Mouse (Mus musculus) CD4-positive, CD25-positive, alpha-beta regulatory T cell, adult 4 months (primary cell): ENCODE results near the gene Lrrc26. TPM values are rescaled to one million over a fixed set of nuclear protein-coding genes. Genes with fewer than 3 reads are reported as not detected.
A peak's percentile ranks its signal among the peaks of the same experiment; 100 is the strongest.

Experiments used
- ATAC-seq: one replicate; pipeline ENCODE4 v1.8.0; 2017
- polyA plus RNA-seq, 2 experiments: library from polyadenylated mRNA; unstranded; fragments of 100-300 nt; shearing (Covaris generic); gene quantifications; one replicate each; pipeline ENCODE4 v1.2.1; 2017

Gene Lrrc26
- polyA plus RNA-seq, 2 experiments from 2014 or later: not detected

DNA sequence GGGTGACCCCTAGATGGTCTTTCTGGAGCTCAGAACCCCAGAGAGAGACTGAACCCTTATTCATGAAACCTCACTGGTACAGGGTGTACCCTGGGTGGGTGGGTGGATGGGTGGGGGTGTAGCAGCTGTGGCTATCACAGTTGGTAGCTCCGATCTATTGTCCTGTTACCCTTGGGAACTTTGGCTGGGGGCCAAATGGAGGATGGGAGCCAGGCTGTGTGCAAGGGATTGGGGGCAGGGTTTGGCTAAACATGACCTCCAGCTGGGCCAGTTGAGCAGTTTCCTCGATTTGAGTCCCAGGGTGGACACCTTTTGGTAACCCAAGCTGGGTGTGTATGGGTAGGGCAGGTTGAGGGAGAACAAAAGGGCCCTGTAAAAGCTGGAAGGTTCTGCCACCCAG is 23.0 kb upstream of the Lrrc26 start:
- no peak for ATAC-seq

DNA sequence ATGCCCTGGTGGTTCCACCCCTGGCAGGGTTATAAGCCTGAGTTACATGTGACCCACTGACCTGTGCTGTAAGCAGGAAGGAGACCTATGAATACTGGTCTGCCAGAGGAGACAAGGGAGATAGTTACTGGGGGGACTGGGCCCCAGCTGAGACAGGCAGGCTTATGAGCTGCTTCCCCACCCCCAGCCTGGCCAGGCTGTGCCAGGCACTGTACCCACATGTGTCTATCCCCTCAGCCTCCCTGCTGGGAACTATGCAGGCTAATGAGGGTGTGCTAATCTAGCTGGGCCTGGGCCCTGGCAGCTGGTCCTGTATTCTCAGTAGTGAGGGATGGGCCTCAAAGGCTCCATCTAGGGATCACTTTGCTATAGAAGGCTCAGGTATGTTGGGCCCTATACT is 22.5 kb upstream of the Lrrc26 start:
- no peak for ATAC-seq

DNA sequence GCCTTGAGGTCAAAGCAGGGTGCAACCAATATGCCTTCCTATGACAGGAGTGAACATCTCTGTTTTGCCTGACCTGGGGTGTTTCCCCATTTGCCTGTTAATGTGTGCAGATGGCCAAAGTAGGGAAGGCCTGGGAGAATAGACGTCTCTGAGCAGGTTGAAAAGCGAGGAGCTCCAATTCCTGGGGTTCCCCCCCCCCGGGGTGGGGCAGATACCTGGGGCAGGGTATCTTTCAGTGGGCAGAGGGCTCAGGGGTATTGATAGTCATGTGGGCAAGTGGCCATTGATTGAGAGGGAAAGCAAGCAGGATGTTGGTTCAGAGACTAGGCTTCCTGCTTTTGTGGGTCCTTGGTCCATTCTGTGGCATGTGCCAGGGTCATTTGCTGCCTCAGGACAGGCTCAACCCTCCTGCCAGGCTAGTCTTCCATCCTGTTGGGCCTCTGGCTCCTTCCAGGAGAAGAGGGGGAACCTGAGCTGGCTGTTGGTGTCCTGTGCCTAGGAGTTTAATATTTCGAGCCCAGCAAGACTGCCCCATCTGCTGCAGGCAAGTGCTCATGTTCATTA is 21.9 kb upstream of the Lrrc26 start:
- ATAC-seq: no peak

DNA sequence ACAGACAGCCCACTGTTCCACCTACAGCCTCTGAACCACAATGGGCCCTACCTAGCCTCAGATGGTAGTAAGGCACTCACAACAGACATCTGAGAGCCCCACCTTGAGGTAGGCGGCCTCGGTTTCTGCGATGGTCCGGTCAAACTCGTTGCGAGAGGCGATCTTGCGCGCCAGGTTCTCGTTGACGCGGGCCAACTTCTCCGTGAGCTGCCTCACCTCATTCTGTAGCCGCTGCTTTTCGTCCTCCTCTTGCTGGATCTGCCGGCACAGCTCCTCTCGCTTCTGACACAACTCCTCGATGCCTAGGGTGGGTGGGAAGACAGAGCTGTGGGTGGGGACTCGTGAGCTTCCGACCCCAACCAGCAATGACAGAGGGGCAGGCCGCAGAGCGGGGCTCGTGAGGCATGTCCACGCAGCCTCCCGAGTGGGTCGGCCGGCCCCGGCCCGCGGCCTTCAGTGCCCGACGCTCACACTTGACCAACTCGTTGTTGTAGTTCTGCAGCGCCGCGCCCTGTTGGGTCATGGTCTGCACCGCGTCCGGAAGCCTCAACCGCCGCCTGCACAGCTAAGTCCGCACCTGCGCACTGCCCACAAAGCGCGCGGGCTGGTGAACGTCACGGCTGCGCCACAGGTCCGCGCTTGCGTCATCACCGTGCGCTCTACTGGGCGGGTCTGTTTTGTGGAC is 17.7 kb upstream of the Lrrc26 start, which contains the start of the genes Ssna1 and Anapc2:
Gene Ssna1, minus strand, starts transcription at position 612 of the 685 bp plus-strand sequence.
Gene Anapc2, plus strand, starts transcription at position 652 of the 685 bp plus-strand sequence.
- peak; percentile 91 for ATAC-seq

DNA sequence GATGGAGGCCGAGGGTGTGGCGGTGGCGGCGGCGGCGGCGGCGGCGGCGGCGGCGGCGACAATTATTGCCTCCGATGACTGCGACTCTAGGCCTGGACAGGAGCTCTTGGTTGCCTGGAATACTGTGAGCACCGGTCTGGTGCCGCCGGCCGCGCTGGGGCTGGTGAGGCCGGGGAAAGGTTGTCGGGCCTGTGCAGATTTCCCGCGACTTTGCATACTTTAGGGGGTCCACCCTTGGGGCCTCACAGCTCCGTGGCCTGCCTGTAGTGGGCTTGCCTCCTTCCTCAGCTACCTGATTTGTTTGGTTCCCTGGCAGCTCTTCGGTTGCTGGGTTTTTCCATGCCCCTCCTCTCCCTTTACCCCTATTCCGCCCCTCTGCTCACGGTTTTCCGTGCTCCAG is 17.2 kb upstream of the Lrrc26 start:
- peak; percentile 11 for ATAC-seq

DNA sequence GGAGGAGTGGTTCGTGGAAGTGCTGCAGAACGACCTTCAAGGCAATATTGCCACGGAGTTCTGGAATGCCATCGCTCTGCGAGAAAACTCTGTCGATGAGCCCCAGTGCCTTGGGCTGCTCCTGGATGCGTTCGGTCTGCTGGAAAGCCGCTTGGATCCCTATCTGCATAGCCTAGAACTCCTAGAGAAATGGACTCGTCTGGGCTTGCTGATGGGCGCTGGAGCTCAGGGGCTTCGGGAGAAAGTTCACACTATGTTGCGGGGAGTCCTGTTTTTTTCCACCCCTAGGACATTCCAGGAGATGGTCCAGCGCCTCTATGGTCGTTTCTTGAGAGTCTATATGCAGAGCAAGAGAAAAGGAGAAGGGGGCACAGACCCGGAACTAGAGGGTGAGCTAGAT is 16.7 kb upstream of the Lrrc26 start:
- ATAC-seq: no peak

DNA sequence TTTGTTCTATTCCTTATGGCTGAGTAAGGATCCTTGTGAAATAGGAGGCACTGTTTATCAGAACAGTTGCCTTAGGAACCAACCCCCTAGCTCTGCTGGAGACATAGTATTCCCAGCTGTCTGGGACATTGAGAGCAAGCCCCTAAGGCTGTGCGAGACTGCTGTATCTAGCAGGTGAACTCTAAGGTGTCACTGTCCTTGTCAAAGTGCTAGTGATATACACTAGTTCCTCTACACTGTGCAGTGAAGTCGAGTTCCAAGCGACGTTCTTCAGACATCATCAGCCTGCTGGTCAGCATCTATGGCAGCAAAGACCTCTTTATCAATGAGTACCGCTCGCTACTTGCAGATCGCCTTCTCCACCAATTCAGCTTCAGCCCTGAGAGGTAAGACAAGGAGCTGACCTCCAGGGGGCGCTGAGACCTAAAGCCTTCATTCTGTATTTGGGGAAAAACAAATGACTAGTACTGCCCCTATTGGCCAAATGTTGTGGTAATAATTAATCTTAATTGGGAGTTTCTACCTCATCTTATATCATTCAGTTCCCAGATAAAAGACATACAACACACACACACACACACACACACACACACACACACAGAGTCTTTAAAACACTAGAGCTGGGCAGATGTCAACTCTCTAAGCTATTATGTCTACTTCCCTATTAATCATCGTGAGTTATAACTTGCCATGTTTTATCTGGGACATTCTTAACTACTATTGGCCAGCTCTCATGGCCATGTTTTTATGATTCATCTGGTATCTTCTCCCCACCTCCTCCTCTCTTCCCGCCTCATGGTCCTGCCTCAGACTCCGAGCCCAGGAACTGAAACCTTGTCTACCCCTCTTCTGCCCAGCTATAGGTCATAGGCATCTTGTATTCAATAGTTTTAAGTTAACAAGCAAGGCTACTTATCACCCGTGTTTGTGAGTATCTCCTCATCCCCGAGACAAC is 10.5 kb upstream of the Lrrc26 start:
- peak; percentile 87 for ATAC-seq

DNA sequence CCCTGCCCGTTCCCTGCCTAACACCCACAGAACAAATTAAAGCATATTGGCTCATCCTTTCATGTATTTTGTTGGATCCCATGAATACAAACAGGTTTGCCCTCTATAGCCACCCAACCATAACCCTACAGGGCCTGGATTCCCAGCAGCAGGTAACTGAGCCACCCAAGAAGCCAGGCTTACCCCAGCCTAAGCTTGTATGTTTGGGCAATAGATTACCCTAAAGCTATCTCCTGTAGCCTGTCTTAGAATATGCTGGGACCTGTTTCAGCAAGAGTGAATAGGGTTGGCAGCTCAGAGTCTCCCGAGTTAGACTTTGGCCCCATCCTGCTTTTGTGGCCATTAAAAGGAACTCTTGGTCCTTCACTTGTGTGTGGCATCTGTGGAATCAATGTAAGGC is 4.2 kb upstream of the Lrrc26 start:
- ATAC-seq: no peak

DNA sequence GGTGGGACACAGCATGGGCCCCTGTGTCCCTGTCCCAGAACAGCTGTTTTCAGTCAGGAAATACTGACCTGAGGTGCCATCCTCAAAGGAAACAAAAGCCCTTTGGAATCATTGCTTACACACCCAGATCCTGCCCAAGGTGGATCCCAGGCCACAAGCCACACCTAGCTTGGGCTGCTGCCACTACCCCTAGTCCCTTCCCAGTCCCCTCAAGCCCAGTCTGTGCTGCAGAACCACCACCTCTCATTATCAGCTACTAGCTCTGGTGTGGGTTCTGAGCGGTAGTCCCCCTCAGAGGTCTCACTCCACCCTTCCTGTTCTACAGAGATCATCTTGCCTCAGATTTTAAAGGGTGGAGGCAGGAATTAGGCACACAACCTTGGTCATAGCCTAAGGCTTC is 3.4 kb upstream of the Lrrc26 start:
- ATAC-seq: no peak

DNA sequence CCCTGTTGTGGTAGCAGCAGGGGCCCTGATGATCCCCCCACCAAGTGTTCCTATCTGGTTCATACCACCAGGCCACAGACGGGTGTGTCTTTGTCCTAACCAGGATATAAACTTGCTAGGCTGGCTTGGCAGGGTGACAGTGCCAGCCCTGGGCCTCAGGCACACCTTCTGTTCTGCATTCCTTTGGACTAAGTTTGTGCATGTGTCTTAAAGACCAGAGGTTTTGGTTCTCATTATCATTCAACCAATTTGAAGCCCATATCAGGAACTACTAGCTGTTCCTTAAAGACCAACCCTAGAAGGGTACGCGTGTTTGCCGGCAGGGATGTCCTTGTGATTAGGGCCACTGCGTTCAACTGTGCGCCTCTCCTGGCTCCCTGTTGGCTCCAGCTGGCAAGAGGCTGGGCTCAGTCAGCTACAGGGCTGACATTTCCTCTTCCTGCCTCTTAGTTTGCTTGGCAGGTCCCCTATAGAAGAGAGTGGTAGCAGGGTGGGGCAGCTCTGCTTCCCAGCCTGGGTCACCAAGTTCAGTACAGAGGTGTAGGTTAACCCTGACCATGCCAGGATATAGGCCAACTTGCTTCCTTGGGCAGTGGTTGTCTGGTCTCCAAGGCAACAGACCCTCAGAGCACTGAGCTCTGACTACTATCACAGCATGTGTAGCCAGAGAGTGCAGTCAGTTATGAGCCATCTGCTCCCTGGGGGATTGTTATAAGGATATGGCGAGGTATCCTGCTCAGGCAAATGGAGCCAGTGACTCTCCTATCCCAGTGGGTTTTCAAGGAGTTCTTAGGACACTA is 2.7 kb upstream of the Lrrc26 start:
- ATAC-seq: no peak

DNA sequence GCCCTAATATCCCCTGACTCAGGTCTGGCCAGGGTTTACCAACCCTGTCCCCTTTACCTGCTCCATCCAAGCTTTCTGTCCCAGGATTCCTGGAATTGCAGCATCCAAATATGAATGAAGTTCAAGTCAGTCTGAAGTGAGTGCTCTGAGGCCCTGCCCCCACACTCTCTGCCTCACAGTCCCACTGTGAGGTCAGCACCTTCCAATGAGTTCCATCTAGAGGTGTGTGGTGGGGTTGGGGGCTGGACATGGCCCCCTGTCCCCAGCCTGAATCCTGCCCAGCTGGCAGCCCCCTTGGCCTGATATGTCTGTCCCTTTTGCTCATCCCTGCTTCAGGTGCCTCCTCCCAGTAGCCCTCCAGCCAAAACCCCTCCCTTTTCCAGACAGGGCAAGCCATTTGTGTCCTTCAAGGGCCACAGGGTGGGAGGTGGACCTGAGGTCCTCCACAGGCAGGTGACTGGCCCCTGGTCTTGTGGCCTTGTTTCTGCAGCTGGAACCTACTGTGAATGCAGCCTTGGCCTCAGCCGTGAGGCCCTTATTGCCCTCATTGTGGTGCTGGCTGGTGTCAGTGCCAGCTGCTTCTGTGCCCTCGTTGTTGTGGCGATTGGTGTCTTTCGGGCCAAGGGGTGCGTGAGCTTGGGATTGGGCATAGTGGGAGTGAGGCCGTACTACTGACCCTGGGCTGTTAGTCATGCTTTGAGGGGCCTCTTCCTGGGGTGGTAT is 1.6 kb upstream of the Lrrc26 start, which contains the start of gene Tmem210:
Gene Tmem210, plus strand, starts transcription at position 219 of the 723 bp plus-strand sequence.
- ATAC-seq: no peak

DNA sequence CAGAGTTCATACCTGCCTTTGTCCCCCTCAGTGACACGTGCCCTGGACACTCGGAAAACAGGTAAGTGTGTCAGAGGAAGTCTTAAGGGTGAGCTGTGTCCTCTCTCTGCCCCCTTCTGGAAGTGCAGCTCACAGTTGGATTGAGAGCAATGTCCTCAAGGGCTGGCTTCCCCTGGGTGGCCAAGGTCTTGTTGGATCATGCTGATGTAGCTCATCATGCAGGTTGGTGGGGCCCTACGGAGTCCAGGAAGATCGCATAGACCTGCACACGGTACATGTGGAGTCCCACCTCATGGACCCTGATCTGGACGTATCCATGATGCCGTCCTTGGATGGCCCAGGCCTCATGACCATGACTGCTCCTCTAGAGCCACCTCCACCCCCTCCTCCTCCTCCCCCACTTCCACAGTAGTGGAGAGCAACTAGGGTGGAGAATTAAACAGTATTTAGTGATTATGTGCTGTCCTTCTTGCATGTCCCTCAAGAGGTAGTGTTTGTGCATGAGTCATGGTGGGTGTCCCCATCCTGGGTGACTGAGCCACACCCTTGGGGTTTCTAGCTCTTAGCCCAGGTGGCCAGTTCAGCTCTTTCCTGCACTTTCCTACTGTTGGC is 875 bp upstream of the Lrrc26 start:
- ATAC-seq: no peak

DNA sequence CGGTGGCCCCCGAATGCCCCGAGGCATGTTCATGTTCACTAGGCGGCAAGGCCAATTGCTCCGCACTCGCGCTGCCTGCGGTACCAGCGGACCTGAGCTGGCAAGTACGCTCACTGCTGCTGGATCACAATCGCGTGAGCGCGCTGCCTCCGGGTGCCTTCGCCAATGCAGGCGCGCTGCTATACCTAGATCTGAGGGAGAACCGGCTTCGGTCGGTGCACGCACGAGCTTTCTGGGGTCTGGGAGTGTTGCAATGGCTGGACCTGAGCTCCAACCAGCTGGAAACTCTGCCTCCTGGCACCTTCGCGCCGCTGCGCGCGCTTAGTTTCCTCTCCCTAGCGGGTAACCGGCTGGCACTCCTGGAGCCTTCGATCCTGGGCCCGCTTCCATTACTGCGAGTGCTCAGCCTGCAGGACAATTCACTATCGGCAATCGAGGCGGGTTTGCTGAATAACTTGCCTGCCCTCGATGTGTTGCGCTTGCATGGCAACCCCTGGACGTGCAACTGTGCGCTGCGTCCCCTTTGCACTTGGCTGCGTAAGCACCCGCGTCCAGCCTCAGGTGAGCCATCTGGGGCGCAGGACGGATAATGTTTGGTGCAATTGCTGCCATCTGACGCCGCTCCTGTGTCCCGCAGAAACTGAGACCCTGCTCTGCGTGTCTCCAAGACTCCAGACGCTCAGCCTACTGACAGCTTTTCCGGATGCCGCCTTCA is 543 bp downstream of the Lrrc26 start:
- no peak for ATAC-seq

DNA sequence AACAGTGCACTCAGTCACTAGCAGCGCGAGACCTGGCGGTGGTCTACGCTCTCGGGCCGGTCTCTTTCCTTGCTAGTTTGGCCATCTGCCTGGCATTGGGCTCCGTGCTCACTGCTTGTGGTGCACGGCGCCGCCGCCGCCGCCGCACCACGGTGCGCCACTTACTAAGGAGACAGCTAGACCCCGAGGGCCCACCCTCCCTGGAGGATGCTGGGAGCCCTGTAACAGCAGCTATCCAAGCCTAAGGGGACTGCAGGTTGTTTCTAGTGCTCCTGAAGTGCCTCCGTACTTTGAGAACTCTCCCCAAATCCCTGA is 1.1 kb downstream of the Lrrc26 start:
- no peak for ATAC-seq

DNA sequence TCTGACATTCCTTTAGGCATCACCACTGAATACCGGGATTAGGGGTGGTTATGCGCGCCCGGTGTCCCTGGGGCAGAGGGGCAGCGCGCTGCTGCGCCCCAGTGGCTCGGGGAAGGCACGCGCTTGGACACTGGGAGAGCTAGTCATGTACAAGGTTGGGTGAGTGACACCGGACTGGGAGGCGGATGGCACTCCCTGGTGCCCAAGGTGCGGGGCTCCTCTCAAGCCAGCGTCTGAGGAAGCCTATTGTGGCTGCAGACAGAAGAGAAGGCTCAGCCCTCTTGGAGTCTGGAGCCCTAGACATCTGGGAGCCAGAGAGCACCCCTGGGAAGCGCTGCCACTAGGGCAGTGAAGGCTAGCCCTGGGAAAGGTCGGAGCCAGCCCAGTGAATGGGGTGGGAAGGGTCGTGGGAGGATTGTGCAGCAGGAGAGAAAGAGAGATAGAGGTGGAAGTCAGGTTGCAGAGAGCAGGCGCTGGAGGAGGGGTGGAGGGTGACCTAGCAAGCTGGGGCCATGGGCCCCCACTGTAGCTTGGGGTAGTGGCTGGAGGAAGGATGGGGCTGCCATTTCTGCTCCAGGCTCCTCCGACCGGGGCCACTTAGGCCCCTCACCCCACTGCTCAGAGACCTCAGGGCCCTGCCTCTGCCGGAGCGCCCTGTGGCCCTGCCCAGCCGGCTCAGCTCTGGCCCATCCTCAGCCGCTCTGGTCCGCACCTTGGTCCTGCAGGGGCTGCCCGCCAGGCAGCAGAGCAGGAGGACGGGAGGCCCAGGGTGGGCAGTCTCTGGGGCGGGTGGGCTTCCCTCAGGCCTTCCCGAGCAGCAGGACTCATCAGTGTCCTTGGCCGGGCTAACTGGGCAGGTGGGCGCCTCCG is 1.7 kb downstream of the Lrrc26 start:
- ATAC-seq: no peak

DNA sequence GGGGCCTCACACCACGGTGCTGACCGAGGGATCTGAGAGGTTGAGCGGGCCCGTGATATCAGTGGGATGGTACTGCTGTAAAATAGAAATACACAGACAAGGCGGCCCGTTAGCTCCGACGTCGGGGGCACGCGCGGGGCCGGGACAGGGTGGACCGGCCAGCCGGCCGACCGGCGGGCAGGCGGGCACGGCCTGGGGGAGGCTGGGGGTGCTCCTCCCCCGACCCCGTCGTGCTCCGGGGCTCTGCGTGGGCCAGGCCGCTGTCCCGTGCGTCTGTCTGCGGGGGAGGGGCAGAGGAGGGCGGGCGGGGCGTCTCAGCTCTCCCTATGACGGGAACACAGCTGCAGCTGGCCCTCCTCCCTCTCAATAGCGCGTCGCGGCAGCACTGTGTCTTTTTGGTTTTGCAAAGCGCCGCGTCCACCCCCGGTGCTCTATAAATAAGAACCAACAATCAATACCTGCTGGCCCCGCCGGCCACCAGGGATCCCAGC is 2.4 kb downstream of the Lrrc26 start:
- no peak for ATAC-seq

DNA sequence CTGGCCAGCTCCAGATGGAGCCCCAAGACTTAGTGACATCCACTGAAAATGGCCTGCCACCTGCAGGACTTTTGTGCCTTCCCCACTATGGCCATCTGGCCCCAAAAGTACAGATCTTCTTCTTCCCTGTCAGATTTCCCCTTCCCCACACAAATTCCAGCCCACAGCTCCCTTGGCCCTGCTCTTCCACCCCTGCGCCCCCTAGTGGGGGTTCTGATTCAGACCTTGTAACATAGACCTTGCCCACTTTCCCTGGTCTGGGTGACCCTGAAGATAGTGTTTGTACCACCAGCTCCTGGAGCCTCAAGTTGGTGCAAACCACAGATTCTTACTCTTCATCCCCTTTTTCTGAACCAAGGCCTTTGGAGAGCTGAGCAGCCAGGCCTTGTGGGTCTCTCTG is 3.1 kb downstream of the Lrrc26 start:
- ATAC-seq: peak; percentile 62

DNA sequence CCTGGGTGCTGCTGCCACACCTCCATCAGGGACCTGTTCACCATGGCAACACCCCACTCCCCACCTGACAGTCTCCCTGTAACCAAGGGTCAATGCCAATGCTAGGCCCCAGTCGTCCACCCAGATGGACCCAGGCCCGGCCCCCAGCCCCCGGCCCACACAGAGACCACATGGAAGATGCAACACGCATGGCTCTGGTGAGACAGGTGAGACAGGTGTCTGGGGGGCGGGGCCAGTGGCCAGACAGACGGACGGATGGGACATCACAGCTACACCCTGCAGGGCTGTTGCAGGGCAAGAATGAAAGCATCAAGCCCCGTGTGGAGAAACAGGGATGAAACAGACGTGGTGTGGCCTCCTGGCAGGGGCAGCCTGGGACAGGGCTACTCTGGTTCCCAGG is 4.0 kb downstream of the Lrrc26 start:
- ATAC-seq: no peak

DNA sequence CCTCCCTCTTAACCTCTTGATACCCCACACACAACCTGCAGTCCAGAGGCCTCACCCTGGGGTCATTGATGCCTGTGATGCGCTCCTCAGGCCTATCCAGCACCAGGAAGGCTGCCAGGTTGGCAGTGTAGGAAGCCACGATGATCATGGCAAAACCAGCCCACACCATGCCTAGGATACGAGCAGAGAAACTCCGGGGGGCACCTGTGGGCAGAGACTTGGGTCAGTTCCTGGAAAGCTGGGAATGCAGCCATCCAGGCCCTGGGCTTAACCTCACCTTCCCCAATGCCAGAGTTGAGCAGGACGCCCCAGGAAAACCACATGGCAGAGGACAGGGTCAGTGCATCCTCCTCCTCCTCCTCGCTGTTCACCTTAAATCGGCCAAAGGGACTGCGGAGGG is 7.4 kb downstream of the Lrrc26 start:
- ATAC-seq: no peak

DNA sequence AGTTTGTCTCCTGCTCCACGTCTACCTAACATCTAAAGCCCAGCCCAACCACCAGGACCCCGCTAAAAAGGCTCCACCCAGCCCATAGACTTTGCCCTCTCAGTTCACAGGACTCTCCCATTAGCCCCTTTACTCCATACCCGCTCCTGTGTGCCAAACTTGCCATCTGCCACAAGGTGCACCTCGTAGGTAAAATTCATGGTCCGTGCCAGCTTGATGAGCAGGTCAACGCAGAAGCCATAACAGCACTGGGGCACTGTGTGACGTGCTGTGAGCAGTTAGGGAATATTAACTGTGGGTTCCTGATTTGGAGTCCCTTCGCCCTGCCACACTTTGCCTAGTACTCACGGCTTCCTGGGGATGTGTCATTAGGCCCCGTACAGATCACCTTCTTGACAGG is 8.3 kb downstream of the Lrrc26 start:
- no peak for ATAC-seq
